Mouse (Mus musculus): ENCODE results near the gene Dnajb9.
"Not testable (repeated sequence)": the region's sequence is repeated elsewhere in the genome, so short reads cannot be mapped to it uniquely, and the experiment has no call there.

Dnajb9 gene

GRCm38 (mm10) chr12:44209824-44210752 lies at the start of gene Dnajb9:
Gene Dnajb9 (minus strand): TSS chr12:44210326.
- peak; percentile 100 for DNase-seq (ENCODE audit: low spot score in 2 of 2)

DNA sequence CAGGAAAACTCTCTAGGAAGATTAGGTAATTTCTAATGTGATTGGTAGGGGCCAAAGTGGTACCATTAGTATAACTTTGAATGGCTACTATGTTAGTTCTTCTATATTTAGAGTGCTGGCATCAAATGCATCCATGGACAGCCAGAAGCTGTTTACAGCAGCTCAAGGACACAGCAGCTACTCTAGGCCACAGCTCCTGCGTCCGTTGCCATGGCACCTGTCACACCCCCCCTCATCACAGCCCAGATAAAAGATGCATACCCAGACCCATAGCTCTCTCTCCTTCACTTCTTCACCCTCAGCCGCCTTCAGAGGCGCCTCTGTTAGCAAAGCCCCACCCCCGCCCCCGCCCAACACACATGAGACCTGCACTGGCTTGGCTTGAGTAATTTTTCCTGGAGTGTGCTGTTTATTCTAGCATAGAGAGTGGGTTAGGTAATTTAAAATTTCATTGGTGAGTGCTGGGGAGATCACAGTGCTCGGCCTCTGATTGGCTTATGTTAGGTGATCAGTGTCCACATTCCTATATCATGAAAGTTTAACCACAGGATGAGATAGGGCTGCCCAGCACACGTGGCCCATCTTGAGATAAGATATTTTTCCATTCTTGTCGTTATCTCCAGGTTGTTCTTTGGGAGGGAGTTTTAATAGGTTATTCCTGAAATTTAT lies 38.3 kb upstream of the Dnajb9 start:
- no peak for DNase-seq (ENCODE audit: low spot score in 2 of 2)

GRCm38 (mm10) chr12:44245739-44246138 lies 35.6 kb upstream of the Dnajb9 start:
- no peak for DNase-seq (ENCODE audit: low spot score in 2 of 2)

DNA sequence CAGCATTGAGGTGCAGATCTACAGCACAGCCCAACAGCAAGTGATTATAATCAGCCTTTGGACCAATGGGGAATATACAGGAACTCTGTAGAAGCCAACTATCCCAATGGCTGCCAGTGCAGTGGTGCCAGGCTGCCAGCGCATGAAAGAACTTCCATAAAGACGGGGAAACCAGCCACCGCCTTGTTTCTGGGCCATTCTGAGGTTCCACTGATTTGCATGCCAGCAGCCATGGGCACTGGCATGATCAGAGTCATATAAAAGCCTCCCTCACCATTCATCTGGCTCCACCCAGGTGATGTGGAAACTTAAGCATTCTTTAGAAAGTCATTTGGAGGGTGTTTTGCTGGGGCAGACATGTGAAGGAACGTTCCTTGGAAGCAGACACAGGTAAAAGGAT lies 32.3 kb upstream of the Dnajb9 start:
- no peak for DNase-seq (ENCODE audit: low spot score in 2 of 2)

GRCm38 (mm10) chr12:44241090-44241489 lies 31.0 kb upstream of the Dnajb9 start:
- DNase-seq (ENCODE audit: low spot score in 2 of 2) = no peak

GRCm38 (mm10) chr12:44224650-44225049 lies 14.5 kb upstream of the Dnajb9 start:
- no peak for DNase-seq (ENCODE audit: low spot score in 2 of 2)

DNA sequence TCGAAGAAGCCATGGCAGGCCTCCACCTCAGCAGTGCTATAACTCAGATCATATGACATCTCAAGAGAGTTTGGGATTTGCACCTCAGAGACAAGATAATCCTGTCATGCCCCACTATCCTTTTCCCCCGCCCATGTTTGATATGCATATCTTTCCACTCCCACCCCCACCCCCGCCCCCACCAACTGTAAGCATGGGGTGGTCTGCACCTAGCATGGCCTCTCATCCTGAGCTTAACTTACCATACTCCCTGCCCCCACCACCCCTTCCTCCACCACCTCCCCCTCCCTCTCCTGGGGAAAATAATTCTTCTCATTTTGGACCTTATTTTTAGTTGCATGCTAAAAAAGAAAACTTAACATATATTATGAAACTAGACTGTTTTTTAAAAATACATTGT lies 12.9 kb upstream of the Dnajb9 start:
- no peak for DNase-seq (ENCODE audit: low spot score in 2 of 2)

DNA sequence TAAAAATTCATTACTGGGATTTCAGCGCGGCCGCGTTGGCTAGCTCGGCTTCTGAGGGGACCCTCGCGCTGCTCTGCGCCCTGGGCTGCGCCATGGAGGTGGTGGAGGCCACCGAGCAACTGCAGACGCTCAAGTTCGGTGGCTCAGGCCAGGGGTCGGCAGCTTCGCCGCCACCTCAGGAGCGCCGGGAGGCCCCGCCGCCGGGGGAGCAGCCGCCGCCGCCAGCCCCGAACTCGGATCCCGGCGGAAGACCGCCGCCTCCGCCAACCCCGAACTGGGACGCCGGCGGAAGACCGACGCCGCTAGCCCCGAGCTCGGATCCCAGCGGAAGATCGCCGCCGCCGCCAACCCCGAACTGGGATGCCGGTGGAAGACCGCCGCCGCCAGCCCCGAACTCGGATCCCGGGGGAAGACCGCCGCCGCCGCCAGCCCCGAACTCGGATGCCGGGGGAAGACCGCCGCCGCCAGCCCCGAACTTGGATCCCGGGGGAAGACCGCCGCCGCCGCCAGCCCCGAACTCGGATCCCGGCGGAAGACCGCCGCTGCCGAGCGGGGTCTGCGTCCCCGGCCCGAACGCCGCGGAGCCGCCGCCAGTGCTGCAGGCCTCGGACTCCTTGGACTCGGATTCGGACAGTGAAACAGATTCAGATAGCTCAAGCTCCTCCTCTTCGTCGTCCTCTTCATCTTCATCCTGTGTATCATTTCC lies 11.7 kb upstream of the Dnajb9 start:
- peak in 1 of 2 experiments; percentile 22 for DNase-seq (ENCODE audit: low spot score in 2 of 2)

DNA sequence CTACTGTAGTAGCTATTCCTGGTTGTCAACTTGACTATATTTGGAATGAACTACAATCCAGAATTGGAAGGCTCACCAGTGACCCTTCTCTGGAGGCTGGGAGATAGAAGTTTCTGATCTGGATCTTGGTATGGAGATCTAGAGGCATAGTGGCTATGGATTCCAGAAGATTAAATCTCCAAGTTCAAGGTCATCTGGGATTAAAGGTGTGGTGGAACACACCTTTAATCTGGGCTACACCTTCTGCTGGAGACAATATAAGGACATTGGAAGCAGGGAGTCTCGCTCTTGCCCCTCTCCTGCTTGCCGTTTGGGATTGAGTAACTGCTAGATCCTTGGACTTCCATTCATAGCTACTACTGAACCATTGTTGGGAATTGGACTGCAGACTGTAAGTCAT lies 10.9 kb upstream of the Dnajb9 start, which contains the start of gene Pnpla8:
TSS of gene Pnpla8 (plus strand) at position 301 of the 400 bp plus-strand sequence.
- not testable (repeated sequence) for DNase-seq (ENCODE audit: low spot score in 2 of 2)

GRCm38 (mm10) chr12:44211555-44211954 lies 1.4 kb upstream of the Dnajb9 start:
- no peak for DNase-seq (ENCODE audit: low spot score in 2 of 2)

GRCm38 (mm10) chr12:44209141-44209823 lies 844 bp downstream of the Dnajb9 start:
- DNase-seq (ENCODE audit: low spot score in 2 of 2) = peak in 1 of 2 experiments; percentile 36

DNA sequence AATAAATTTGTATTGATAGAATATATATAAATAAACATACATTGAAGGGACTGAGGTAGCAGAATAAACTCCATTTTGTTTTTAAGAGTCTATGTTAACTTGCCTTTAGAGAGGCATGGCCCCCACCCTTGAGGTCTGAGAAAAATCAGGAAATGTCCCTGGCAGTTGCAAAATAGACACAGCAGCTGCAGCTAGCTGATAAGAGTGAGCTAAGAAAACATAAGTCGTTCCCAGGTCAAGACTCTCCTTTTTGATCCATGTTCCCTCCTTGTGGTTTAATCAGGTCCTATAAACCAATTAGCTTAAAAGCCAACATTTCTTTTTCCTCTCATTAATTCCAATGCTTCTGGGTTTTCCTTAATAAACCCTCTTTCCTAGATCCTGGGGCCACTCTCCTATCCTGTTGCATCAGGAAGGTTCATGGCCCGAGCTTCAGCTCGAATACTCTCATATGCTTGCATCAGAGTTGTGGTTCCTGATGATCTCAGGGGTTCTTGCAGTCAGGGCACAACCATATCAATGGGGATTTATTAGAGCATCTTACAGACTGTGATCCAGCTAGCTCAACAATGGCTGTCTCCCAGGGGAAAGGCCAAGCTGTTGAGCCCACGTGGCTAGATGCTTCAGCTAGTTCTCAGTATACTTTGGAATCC lies 12.1 kb downstream of the Dnajb9 start:
- DNase-seq (ENCODE audit: low spot score in 2 of 2) = no peak

GRCm38 (mm10) chr12:44181081-44181982 lies 28.8 kb downstream of the Dnajb9 start:
- DNase-seq (ENCODE audit: low spot score in 2 of 2) = peak; percentile 40 to 49

DNA sequence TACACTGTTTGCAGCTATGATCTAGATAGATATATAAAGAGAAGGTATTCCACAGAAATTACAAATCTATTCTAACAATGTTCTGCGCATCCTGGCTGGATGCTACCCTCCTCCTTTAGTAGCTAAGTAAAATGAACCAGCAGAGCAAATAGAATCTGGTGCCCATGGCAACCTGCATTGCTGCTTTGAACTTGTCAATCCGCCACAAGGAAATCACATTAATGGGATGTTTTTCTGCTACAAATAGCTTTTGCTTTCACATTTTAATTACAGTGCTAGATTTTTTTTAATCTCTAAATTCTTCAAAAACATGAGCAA lies 33.1 kb downstream of the Dnajb9 start:
- DNase-seq (ENCODE audit: low spot score in 2 of 2) = no peak

- DNase-seq (ENCODE audit: low spot score in 2 of 2) = no peak
These were observed 33.6 kb downstream of the Dnajb9 start for GRCm38 (mm10) chr12:44176331-44177037.

DNA sequence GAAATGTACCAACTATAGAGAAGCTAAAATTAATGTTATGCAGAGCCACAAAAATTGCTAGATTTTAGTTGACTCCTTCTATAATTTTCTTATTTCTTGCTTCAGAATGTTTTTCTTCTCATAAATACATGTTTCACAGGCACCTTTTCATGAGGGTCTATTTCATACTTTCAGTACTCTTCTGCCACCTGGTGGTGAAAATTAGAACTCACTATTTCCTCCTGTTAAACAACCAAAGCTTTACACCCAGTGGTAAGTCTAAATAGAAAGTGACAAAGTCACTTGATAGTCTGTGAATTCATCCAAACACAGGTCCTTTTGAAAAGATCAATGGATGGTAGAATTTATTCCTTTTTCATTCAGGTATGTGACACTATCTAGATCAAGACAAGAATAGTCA lies 43.2 kb downstream of the Dnajb9 start:
- DNase-seq (ENCODE audit: low spot score in 2 of 2) = peak in 1 of 2 experiments; percentile 15

DNA sequence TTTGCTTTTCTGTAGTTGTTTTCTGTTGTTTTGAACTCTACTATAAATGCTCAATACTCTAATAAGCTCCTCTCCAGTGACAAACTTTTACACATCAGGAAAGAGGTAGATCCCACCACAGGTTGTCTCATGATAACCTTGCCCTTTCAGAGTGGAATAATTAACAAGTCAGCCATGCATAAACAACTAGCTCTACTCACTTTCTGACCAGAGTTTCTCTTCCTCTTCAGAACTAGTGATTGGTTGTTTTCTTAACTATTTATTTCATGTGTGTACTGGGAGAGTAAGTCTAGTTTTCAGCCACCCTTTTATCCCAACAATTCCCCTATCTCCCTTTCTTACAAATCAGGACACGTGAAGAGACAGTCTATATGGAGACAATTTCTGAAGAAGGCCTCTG lies 50.8 kb downstream of the Dnajb9 start:
- DNase-seq (ENCODE audit: low spot score in 2 of 2) = no peak
